Mouse (Mus musculus): ENCODE results near the gene Rd3l. TPM values are rescaled to one million over a fixed set of nuclear protein-coding genes. Genes with fewer than 3 reads are reported as not detected.

The Rd3l gene
- polyA plus RNA-seq, 1 experiment from 2014 or later: not detected

DNA sequence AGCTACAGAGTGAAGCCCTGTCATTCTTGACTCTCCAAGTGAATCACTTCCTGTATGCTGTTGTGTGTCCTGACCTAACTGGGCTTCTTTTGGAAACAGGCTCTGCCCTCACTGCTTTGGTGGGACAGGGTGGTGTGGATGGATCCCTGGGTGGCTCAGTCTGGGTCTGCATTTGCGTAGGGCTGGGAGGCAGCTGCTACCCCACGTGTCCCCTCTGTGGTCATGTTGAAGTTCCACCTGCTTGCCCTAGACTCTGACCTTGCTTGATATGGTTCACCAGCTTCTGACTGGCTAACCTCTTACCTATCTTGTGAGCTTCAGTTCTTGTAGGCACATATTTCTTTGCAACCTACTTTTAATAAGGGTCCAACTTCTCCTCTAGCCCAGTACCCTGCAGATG lies 14.0 kb upstream of the Rd3l start:
- no peaks in the 10 kb centered on the region for H3K4me1 ChIP-seq
- H3K27me3 ChIP-seq (replicated peaks): no peaks in the 10 kb centered on the region
- no peak overlapping the region for H3K4me3 ChIP-seq
- no peak for ATAC-seq
- no peaks in the 10 kb centered on the region for H3K36me3 ChIP-seq
- no peak overlapping the region for H3K9ac ChIP-seq
- H3K4me2 ChIP-seq: no peak overlapping the region
- WGBS (ENCODE audit: insufficient replicate concordance): 68% methylated on average over 2 of the region's 2 CpGs
- no peak overlapping the region for H3K27ac ChIP-seq
- H3K9me3 ChIP-seq (replicated peaks): no peaks in the 10 kb centered on the region

DNA sequence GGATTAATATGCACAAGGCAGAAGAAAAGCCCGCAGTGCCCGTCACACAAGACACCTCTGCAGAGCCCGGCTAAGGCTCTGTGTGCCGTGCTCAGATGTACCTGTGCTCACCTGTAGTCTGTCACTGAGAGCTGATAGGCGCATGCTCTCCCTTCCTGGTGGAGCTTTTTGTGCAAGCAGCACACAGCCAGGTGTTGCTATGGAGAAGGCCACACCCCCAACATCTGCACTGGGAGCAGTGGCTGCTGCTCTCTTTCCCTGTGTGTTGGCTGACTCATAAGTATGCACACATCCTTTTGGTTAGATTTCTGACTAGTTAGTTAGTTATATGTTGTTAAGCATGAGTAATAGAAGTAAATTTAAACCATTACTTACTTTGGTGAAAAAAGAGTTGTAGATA lies 11.5 kb upstream of the Rd3l start:
- Histone ChIP-seq H3K27me3 (replicated peaks) (no peaks in the 10 kb centered on the region), H3K9ac (no peak overlapping the region), H3K4me3 (no peak overlapping the region), H3K4me1 (no peaks in the 10 kb centered on the region), H3K36me3 (no peaks in the 10 kb centered on the region), H3K4me2 (no peak overlapping the region), H3K27ac (no peak overlapping the region), H3K9me3 (replicated peaks) (no peaks in the 10 kb centered on the region)
- WGBS (ENCODE audit: insufficient replicate concordance): 77% methylated on average over 5 of the region's 5 CpGs
- no peak for ATAC-seq

DNA sequence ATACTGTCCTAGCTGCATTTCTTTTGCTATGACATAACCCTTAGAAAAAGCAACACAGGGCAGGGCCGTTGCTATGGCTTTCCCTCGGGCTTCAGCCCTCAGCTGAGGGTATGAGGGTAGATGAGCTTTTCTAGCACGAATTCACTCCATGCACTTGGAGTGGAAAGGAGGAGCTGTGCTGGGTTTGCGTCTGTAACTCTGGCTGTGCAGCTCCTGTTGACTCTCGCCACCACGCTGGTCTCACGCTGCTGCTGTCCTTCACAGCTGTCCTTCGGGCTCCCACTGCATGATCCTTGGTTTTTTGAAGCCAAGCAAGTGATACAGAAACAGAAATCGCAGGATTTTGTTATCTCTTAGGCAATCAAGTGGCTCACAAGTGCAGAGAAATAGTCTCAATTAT lies 5.6 kb upstream of the Rd3l start:
- H3K4me1 ChIP-seq: no peaks in the 10 kb centered on the region
- no peak overlapping the region for H3K27ac ChIP-seq
- ATAC-seq: no peak
- no peak overlapping the region for H3K4me2 ChIP-seq
- no peaks in the 10 kb centered on the region; the same call in 1 of the 2 replicates for H3K27me3 ChIP-seq (replicated peaks)
- no peaks in the 10 kb centered on the region for H3K9me3 ChIP-seq (replicated peaks)
- H3K4me3 ChIP-seq: no peak overlapping the region
- no peaks in the 10 kb centered on the region for H3K36me3 ChIP-seq
- WGBS (ENCODE audit: insufficient replicate concordance): 44% methylated on average over 9 of the region's 9 CpGs
- no peak overlapping the region for H3K9ac ChIP-seq

DNA sequence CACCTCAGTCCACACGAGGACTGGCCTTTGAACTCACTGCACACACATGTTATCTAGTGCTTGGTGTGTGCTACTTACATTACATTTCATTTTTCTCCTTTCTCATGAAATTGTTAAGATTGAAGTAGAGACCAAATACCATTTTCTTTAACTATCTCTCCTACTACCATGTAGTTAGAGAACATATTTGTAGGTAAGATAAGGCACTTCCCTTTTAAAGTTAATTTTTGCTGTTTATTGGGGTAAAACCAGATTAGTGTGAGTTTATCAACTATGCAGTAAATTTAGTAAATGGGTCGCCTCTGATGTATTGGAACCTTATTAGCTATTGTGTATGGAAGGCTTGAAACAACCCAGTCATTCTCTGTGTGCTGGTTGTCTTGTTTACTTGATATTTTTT lies 2.0 kb upstream of the Rd3l start:
- Histone ChIP-seq H3K4me2 (no peak overlapping the region), H3K27me3 (replicated peaks) (no peaks in the 10 kb centered on the region; the same call in 1 of the 2 replicates), H3K36me3 (no peaks in the 10 kb centered on the region), H3K27ac (no peak overlapping the region), H3K4me1 (no peaks in the 10 kb centered on the region), H3K4me3 (no peak overlapping the region), H3K9ac (no peak overlapping the region), H3K9me3 (replicated peaks) (no peaks in the 10 kb centered on the region)
- no peak for ATAC-seq
- WGBS (ENCODE audit: insufficient replicate concordance): 41% methylated on average over 2 of the region's 2 CpGs

DNA sequence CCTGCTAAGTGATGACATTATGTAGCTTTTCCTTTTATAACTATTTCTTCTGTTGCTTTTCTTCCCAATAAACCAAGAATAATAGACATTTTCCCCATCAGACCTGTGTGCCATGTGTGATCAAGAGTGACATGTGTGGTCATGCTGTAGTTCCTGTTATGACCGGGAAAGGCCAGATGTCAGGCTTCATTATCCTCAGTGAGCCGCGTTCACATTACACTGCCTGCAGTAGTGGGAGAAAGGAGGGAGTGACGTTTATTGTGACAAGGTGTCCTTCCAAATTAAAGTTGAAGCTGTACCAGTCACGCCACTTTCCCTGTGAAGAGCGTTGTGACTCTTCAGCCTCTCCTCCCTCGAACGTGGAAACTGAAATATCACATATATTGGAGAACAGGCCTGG lies 714 bp upstream of the Rd3l start:
- H3K9me3 ChIP-seq (replicated peaks): no peaks in the 10 kb centered on the region
- H3K27ac ChIP-seq: no peak overlapping the region
- H3K9ac ChIP-seq: no peak overlapping the region
- H3K27me3 ChIP-seq (replicated peaks): no peaks in the 10 kb centered on the region; the same call in 1 of the 2 replicates
- H3K36me3 ChIP-seq: no peaks in the 10 kb centered on the region
- H3K4me3 ChIP-seq: no peak overlapping the region
- H3K4me2 ChIP-seq: no peak overlapping the region
- H3K4me1 ChIP-seq: no peaks in the 10 kb centered on the region
- WGBS (ENCODE audit: insufficient replicate concordance): 64% methylated on average over 8 of the region's 8 CpGs
- no peak for ATAC-seq

DNA sequence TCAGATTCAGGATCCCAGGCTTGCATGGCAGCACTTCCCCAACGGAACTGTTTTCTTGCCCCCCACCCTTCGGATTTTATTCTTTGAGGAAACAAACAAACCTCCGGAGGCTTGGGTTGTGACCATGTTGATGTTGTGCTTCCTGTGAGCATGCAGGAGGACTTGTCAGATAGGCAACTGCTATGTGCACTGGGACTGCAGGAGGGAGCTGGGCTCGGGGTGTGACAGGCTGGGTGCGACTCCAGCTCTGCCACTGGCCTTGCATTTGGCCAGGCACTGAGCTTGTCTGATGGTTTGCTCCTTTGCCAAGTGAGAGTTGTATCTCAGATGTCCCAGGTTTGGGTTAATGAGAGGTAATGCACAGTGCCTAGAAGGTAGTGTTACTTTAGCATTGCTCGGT lies 2.8 kb downstream of the Rd3l start:
- Histone ChIP-seq H3K4me2 (no peak overlapping the region), H3K9me3 (replicated peaks) (no peaks in the 10 kb centered on the region), H3K4me1 (no peaks in the 10 kb centered on the region), H3K9ac (no peak overlapping the region), H3K36me3 (no peaks in the 10 kb centered on the region), H3K27ac (no peak overlapping the region), H3K27me3 (replicated peaks) (no peaks in the 10 kb centered on the region), H3K4me3 (no peak overlapping the region)
- WGBS (ENCODE audit: insufficient replicate concordance): 41% methylated on average over 6 of the region's 6 CpGs
- ATAC-seq: no peak

DNA sequence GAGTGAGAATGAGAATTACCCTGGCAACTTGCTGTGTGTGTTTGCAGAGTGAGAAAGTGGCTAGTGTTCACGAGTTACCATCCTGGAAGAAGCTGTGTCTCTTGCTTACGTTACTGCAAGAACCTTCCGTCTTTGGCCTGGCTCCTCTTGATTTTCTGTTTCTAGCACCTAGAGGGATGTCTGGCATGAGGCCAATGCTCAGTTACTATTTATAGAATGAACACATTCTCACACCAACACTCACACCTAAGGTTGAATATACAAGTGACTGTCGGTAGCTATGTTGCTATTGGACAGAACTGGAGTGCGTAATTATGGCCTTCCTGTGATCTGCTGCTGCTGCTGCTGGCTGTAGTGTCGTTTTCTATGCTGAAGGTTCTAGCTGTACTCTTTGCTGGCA lies 4.0 kb downstream of the Rd3l start:
- ATAC-seq: no peak
- Histone ChIP-seq H3K27ac (no peak overlapping the region), H3K9ac (no peak overlapping the region), H3K4me3 (no peak overlapping the region), H3K36me3 (no peaks in the 10 kb centered on the region), H3K9me3 (replicated peaks) (no peaks in the 10 kb centered on the region), H3K27me3 (replicated peaks) (no peaks in the 10 kb centered on the region), H3K4me2 (no peak overlapping the region), H3K4me1 (no peaks in the 10 kb centered on the region)
- WGBS (ENCODE audit: insufficient replicate concordance): 60% methylated on average over 6 of the region's 6 CpGs

DNA sequence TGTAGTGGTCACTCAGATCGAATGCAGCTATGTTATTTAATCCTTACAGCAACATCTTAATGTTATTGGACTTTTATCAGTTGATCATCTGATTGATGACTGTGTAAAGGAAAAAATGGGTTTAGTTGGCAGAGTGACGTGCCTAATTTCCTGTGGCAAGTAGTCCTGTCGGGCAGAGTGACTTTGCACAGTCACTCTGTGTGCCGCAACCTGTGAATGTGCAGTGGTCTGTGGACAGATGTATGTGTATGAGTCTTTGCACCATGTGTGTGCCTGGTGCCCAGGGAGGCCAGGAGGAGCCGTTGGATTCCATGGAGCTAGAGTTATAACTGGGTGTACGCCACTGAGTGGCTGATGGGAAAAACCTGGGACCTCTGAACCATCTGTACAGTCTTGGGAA lies 6.5 kb downstream of the Rd3l start:
- WGBS (ENCODE audit: insufficient replicate concordance): 68% methylated on average over 6 of the region's 6 CpGs
- no peak overlapping the region for H3K4me3 ChIP-seq

DNA sequence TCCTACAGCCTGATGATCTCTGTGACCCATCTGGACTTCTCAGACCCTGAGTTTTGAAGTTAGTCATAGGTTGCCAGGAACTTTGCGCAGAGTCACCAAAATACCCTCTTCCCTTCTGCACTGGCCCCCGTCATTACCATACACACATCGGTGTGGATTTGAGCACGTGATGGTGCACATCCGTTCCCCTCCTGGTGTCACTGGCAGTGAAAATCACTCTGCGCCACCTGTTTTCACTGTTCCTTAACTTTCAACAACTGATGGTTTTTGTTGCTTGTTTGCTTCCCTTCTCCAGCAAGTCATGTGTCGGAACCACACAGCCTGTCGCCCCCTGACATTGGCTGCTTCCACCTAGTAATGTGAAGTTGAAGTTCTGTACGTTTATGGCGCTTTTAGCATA lies 8.6 kb downstream of the Rd3l start:
- no peak overlapping the region for H3K9ac ChIP-seq
- H3K4me1 ChIP-seq: no peaks in the 10 kb centered on the region
- no peak for ATAC-seq
- H3K4me2 ChIP-seq: no peak overlapping the region
- H3K4me3 ChIP-seq: no peak overlapping the region
- H3K27me3 ChIP-seq (replicated peaks): no peaks in the 10 kb centered on the region
- H3K27ac ChIP-seq: no peak overlapping the region
- H3K36me3 ChIP-seq: no peaks in the 10 kb centered on the region
- 75% methylated on average over 10 of the region's 10 CpGs for WGBS (ENCODE audit: insufficient replicate concordance)
- H3K9me3 ChIP-seq (replicated peaks): no peaks in the 10 kb centered on the region

More for the DNA sequence above, 6.5 kb downstream of the Rd3l start:
- H3K36me3 ChIP-seq: no peaks in the 10 kb centered on the region
- no peak overlapping the region for H3K9ac ChIP-seq
- no peak for ATAC-seq
- H3K27ac ChIP-seq: no peak overlapping the region
- H3K27me3 ChIP-seq (replicated peaks): no peaks in the 10 kb centered on the region
- H3K9me3 ChIP-seq (replicated peaks): no peaks in the 10 kb centered on the region
- H3K4me1 ChIP-seq: no peaks in the 10 kb centered on the region
- H3K4me2 ChIP-seq: no peak overlapping the region

DNA sequence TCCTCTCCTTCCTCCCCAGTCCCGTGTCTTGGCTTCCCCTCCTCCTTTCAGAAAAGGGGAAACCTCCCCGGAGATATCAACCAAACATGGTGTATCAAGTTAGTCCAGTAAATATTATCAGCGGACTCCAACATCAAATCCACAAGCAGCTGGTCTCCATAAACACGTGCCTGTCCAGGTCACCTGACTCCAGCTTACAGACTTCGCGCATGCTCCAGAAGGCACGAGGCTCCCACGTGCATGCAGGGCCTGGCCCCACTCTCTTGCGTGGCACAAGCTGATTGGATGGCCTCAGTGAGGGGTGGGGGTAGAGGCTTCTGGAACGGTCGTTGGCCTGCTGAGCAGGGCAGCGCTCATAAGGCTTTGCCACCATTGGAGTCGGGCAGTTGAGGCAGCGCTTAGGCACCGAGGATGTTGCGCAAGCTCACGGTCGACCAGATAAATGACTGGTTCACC lies 9.9 kb downstream of the Rd3l start, which contains the start of gene Tdrd9:
Tdrd9 (plus strand) TSS at position 329 of the 456 bp plus-strand sequence.
- Histone ChIP-seq H3K27me3 (replicated peaks) (no peaks in the 10 kb centered on the region), H3K9ac (no peak within 1 kb of the TSS), H3K4me3 (no peak within 1 kb of the TSS), H3K4me1 (peaks cover 4% of the 10 kb centered on the region), H3K36me3 (no peaks in the 10 kb centered on the region), H3K27ac (no peak within 1 kb of the TSS), H3K4me2 (no peak within 1 kb of the TSS), H3K9me3 (replicated peaks) (no peaks in the 10 kb centered on the region)
- WGBS (ENCODE audit: insufficient replicate concordance): 76% methylated on average over 18 of the region's 18 CpGs
- no peak for ATAC-seq

DNA sequence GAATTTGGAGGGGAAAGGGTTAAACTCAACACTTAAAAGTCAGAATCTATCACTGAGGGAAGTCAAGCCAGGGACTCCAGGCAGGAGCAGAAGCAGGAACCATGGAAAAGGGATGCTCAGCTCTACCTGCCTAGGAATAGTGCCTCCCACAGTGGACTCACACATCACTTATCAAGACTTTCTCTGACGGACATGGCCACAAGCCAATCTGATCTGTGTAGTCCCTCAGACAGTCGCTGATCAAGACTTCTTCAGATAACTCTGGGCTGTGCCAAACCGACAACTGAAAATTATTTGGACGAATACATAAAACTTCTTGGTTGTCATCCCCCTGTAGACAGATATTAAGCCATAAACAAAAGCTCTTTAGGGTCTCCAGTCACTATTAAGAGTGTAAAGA lies 11.0 kb downstream of the Rd3l start:
- Histone ChIP-seq H3K9me3 (replicated peaks) (no peaks in the 10 kb centered on the region), H3K27ac (no peak overlapping the region), H3K4me3 (no peak overlapping the region), H3K27me3 (replicated peaks) (no peaks in the 10 kb centered on the region), H3K36me3 (peaks cover under 1% of the 10 kb centered on the region; the same call in 1 of the 2 replicates), H3K9ac (no peak overlapping the region), H3K4me2 (no peak overlapping the region), H3K4me1 (peaks cover 16% of the 10 kb centered on the region)
- 51% methylated on average over 4 of the region's 4 CpGs for WGBS (ENCODE audit: insufficient replicate concordance)
- ATAC-seq: no peak

DNA sequence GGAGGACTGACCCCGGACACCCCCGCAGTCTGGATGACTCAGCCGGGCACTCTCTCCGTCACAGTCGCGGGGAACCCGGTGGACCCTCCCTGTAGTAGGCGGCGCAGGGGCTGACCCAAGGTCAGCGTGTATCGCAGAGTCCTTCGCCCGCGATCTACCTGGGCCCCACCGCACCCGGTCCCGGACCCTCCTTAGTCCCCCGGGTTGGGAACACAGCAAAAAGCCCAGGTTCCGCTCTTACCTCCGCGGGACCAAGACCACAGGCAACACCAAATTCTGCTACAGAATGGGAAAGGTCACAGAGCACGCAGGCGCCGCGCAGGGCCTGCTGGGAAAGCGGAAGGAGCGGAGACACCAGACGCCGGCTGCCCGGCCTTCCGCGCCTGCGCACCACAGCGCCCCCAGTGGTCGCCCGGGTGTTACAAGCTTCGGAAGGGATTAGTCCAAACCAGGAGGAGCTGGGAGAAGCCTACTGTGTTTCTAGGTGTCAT lies 14.4 kb downstream of the Rd3l start, which contains the start of gene Atp5mpl:
Atp5mpl (minus strand) TSS at position 295 of the 491 bp plus-strand sequence.
- peak within 1 kb of the TSS; percentile 85 for H3K4me3 ChIP-seq
- H3K36me3 ChIP-seq: peaks cover 33% of the 10 kb centered on the region
- H3K4me1 ChIP-seq: peaks cover 32% of the 10 kb centered on the region
- no peaks in the 10 kb centered on the region for H3K27me3 ChIP-seq (replicated peaks)
- H3K4me2 ChIP-seq: peak within 1 kb of the TSS; percentile 73
- under 1% methylated on average over 37 of the region's 37 CpGs for WGBS (ENCODE audit: insufficient replicate concordance)
- no peaks in the 10 kb centered on the region for H3K9me3 ChIP-seq (replicated peaks)
- peak; percentile 92 for ATAC-seq
- H3K9ac ChIP-seq: peak within 1 kb of the TSS; percentile 90
- H3K27ac ChIP-seq: peak within 1 kb of the TSS; percentile 78

DNA sequence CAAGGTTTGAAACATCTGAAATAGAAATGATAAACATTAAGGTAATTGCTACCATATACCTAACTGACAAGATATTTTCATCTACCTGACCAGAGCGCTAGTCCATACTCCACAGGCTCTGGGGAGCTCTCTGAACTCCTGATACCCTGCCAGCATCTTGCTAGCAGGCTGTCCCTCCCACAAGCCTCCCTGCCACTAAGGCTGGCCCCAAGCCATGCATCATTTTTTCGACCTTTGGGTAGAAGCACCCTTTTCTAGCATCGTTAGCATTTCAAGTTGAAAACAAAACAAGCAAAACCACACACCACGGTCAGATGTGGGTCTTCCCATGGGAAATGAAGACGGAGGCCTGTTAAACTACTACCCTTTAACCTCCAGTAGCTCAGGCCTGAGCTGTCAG lies 17.8 kb downstream of the Rd3l start:
- Histone ChIP-seq H3K27ac (no peak overlapping the region), H3K27me3 (replicated peaks) (no peaks in the 10 kb centered on the region), H3K9me3 (replicated peaks) (no peaks in the 10 kb centered on the region; the same call in 1 of the 2 replicates), H3K9ac (no peak overlapping the region), H3K4me1 (peaks cover 34% of the 10 kb centered on the region), H3K4me2 (no peak overlapping the region), H3K4me3 (no peak overlapping the region), H3K36me3 (peaks cover 60% of the 10 kb centered on the region)
- no peak for ATAC-seq
- 83% methylated on average over 5 of the region's 5 CpGs for WGBS (ENCODE audit: insufficient replicate concordance)

Measured in liver, embryonic 12.5 days (tissue).